Mouse (Mus musculus): ENCODE measurements around the gene Klk5. TPM values are rescaled to one million over a fixed set of nuclear protein-coding genes. Genes with fewer than 3 reads are reported as not detected.

Gene Klk5
- polyA plus RNA-seq, 2 experiments = 0.40 to 2.7 TPM

DNA sequence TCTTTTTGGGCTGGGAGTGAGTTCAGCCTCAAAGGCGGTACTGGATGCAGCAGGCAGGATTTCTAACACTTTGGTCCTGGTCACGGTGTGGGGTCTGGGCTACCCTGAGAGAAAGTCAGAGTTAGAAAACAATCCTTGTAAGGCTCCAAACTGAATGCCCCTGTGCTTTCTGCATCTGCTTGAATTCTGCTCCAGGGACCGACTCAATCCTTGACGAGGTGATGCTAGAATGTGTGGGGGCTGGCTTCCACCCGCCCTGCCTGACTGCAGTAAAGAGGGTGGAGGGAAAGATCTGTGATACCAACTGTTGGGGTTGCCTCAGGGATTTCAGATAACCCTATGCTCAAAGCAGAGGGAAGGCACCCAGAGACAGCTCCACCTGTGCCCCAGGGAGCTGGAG lies 30.8 kb upstream of the Klk5 start, which contains the start of gene Klk7:
TSS of gene Klk7 (plus strand) at position 301 of the 400 bp plus-strand sequence.
- no peaks in the 10 kb centered on the region for H3K9me3 ChIP-seq (ENCODE audit: control insufficient read depth, low read length)
- ATAC-seq (ENCODE audit: low FRiP score, low read depth) = no peak
- no peak within 1 kb of the TSS for H3K4me2 ChIP-seq (replicated peaks; ENCODE audit: low read depth, low read length, severe bottlenecking)
- 37% methylated on average over 5 of the region's 5 CpGs for WGBS
- no peaks in the 10 kb centered on the region for H3K27me3 ChIP-seq (ENCODE audit: control insufficient read depth, insufficient read depth, low read length)
- H3K27ac ChIP-seq (replicated peaks; ENCODE audit: low read depth, low read length) = no peak within 1 kb of the TSS
- no peak within 1 kb of the TSS for H3K9ac ChIP-seq (ENCODE audit: low read depth, low read length, severe bottlenecking)
- no peak within 1 kb of the TSS for H3K4me3 ChIP-seq (replicated peaks; ENCODE audit: low read length)
- no peak for TF ChIP-seq POLR2A (IDR thresholded peaks at IDR 0.05; ENCODE audit: borderline replicate concordance, extremely low read depth, insufficient read depth, insufficient read length)
- no peaks in the 10 kb centered on the region for H3K36me3 ChIP-seq (ENCODE audit: control insufficient read depth, insufficient read depth, low read length)
- no peak for DNase-seq (ENCODE audit: low spot score)
- no peaks in the 10 kb centered on the region for H3K4me1 ChIP-seq (ENCODE audit: control insufficient read depth, insufficient read depth, low read length)

- H3K27me3 ChIP-seq (ENCODE audit: control insufficient read depth, insufficient read depth, low read length) = no peaks in the 10 kb centered on the region
- H3K4me2 ChIP-seq (replicated peaks; ENCODE audit: low read depth, low read length, severe bottlenecking) = no peak overlapping the region
- H3K9me3 ChIP-seq (ENCODE audit: control insufficient read depth, low read length) = no peaks in the 10 kb centered on the region
- DNase-seq (ENCODE audit: low spot score) (no peak), ATAC-seq (ENCODE audit: low FRiP score, low read depth) (no peak)
- H3K27ac ChIP-seq (replicated peaks; ENCODE audit: low read depth, low read length) = no peak overlapping the region
- TF ChIP-seq POLR2A (IDR thresholded peaks at IDR 0.05; ENCODE audit: borderline replicate concordance, extremely low read depth, insufficient read depth, insufficient read length) = no peak
- H3K36me3 ChIP-seq (ENCODE audit: control insufficient read depth, insufficient read depth, low read length) = no peaks in the 10 kb centered on the region
- no peak overlapping the region for H3K9ac ChIP-seq (ENCODE audit: low read depth, low read length, severe bottlenecking)
- no peaks in the 10 kb centered on the region for H3K4me1 ChIP-seq (ENCODE audit: control insufficient read depth, insufficient read depth, low read length)
- 85% methylated on average over 7 of the region's 7 CpGs for WGBS
- H3K4me3 ChIP-seq (replicated peaks; ENCODE audit: low read length) = no peak overlapping the region
These were observed 26.6 kb upstream of the Klk5 start for GRCm38 (mm10) chr7:43815211-43815610.

- no peak for DNase-seq (ENCODE audit: low spot score)
- Histone ChIP-seq H3K27me3 (ENCODE audit: control insufficient read depth, insufficient read depth, low read length) (no peaks in the 10 kb centered on the region), H3K9me3 (ENCODE audit: control insufficient read depth, low read length) (no peaks in the 10 kb centered on the region), H3K4me1 (ENCODE audit: control insufficient read depth, insufficient read depth, low read length) (no peaks in the 10 kb centered on the region), H3K4me2 (replicated peaks; ENCODE audit: low read depth, low read length, severe bottlenecking) (no peak overlapping the region), H3K9ac (ENCODE audit: low read depth, low read length, severe bottlenecking) (no peak overlapping the region), H3K36me3 (ENCODE audit: control insufficient read depth, insufficient read depth, low read length) (no peaks in the 10 kb centered on the region), H3K4me3 (replicated peaks; ENCODE audit: low read length) (no peak overlapping the region), H3K27ac (replicated peaks; ENCODE audit: low read depth, low read length) (no peak overlapping the region)
- TF ChIP-seq POLR2A (IDR thresholded peaks at IDR 0.05; ENCODE audit: borderline replicate concordance, extremely low read depth, insufficient read depth, insufficient read length) = no peak
- no peak for ATAC-seq (ENCODE audit: low FRiP score, low read depth)
These were observed 25.0 kb upstream of the Klk5 start for GRCm38 (mm10) chr7:43816746-43817145.

DNA sequence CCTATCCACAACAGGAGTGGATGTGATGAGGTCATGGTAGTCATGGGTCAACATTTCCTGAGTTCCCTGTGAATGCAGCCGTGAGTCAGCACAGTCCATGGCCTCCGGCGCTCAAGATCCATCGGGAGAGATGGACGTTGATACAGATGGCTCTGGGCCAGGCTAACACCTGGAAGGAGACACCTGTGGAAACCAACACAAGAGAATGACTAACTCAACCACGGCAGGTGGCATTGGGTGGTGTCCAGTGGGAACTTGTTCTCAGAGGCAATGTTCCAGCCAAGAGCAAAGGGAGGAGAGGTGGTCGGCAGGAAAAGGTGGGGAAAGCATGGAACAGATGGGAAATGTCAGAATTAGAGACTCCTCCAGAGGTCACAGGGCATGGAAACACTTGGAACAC lies 20.2 kb upstream of the Klk5 start:
- no peaks in the 10 kb centered on the region for H3K27me3 ChIP-seq (ENCODE audit: control insufficient read depth, insufficient read depth, low read length)
- DNase-seq (ENCODE audit: low spot score) (no peak), ATAC-seq (ENCODE audit: low FRiP score, low read depth) (no peak)
- H3K27ac ChIP-seq (replicated peaks; ENCODE audit: low read depth, low read length) = no peak overlapping the region
- no peaks in the 10 kb centered on the region for H3K4me1 ChIP-seq (ENCODE audit: control insufficient read depth, insufficient read depth, low read length)
- no peak overlapping the region for H3K4me2 ChIP-seq (replicated peaks; ENCODE audit: low read depth, low read length, severe bottlenecking)
- no peak overlapping the region for H3K9ac ChIP-seq (ENCODE audit: low read depth, low read length, severe bottlenecking)
- WGBS = 84% methylated on average over 7 of the region's 7 CpGs
- no peak overlapping the region for H3K4me3 ChIP-seq (replicated peaks; ENCODE audit: low read length)
- H3K9me3 ChIP-seq (ENCODE audit: control insufficient read depth, low read length) = no peaks in the 10 kb centered on the region
- TF ChIP-seq POLR2A (IDR thresholded peaks at IDR 0.05; ENCODE audit: borderline replicate concordance, extremely low read depth, insufficient read depth, insufficient read length) = no peak
- no peaks in the 10 kb centered on the region for H3K36me3 ChIP-seq (ENCODE audit: control insufficient read depth, insufficient read depth, low read length)

DNA sequence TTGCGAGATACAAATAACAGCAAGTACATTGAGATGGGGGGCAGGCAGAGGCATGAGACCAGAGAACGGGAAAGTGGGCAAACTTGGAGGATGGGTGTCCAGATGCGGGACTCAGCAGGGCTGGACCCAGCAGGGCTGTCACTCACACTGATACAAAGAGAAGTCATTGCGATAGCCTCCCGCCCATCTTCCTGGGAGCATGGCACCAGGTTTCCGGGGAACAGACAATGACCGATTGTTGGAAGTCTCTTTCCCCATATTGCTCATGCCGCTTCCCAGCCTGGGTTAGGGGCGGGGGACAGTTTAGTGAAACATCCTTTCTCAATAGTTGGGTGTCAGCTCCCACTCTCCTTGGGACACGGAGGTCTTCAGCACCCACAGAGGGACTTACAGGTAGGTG lies 17.6 kb upstream of the Klk5 start, which contains the start of gene Klk6:
TSS of gene Klk6 (plus strand) at position 301 of the 400 bp plus-strand sequence.
- H3K9me3 ChIP-seq (ENCODE audit: control insufficient read depth, low read length) = no peaks in the 10 kb centered on the region
- H3K4me1 ChIP-seq (ENCODE audit: control insufficient read depth, insufficient read depth, low read length) = no peaks in the 10 kb centered on the region
- H3K9ac ChIP-seq (ENCODE audit: low read depth, low read length, severe bottlenecking) = no peak within 1 kb of the TSS
- TF ChIP-seq POLR2A (IDR thresholded peaks at IDR 0.05; ENCODE audit: borderline replicate concordance, extremely low read depth, insufficient read depth, insufficient read length) = no peak
- ATAC-seq (ENCODE audit: low FRiP score, low read depth) = no peak
- H3K4me2 ChIP-seq (replicated peaks; ENCODE audit: low read depth, low read length, severe bottlenecking) = no peak within 1 kb of the TSS
- no peak within 1 kb of the TSS for H3K4me3 ChIP-seq (replicated peaks; ENCODE audit: low read length)
- H3K36me3 ChIP-seq (ENCODE audit: control insufficient read depth, insufficient read depth, low read length) = no peaks in the 10 kb centered on the region
- H3K27me3 ChIP-seq (ENCODE audit: control insufficient read depth, insufficient read depth, low read length) = no peaks in the 10 kb centered on the region
- no peak for DNase-seq (ENCODE audit: low spot score)
- H3K27ac ChIP-seq (replicated peaks; ENCODE audit: low read depth, low read length) = no peak within 1 kb of the TSS
- WGBS = 92% methylated on average over 10 of the region's 10 CpGs

GRCm38 (mm10) chr7:43826056-43826455 lies 15.7 kb upstream of the Klk5 start:
- no peak overlapping the region for H3K9ac ChIP-seq (ENCODE audit: low read depth, low read length, severe bottlenecking)
- H3K36me3 ChIP-seq (ENCODE audit: control insufficient read depth, insufficient read depth, low read length) = no peaks in the 10 kb centered on the region
- 76% methylated on average over 5 of the region's 5 CpGs for WGBS
- H3K9me3 ChIP-seq (ENCODE audit: control insufficient read depth, low read length) = no peaks in the 10 kb centered on the region
- no peak for TF ChIP-seq POLR2A (IDR thresholded peaks at IDR 0.05; ENCODE audit: borderline replicate concordance, extremely low read depth, insufficient read depth, insufficient read length)
- no peak overlapping the region for H3K4me3 ChIP-seq (replicated peaks; ENCODE audit: low read length)
- ATAC-seq (ENCODE audit: low FRiP score, low read depth) (no peak), DNase-seq (ENCODE audit: low spot score) (no peak)
- H3K27me3 ChIP-seq (ENCODE audit: control insufficient read depth, insufficient read depth, low read length) = no peaks in the 10 kb centered on the region
- H3K4me1 ChIP-seq (ENCODE audit: control insufficient read depth, insufficient read depth, low read length) = no peaks in the 10 kb centered on the region
- H3K27ac ChIP-seq (replicated peaks; ENCODE audit: low read depth, low read length) = no peak overlapping the region
- H3K4me2 ChIP-seq (replicated peaks; ENCODE audit: low read depth, low read length, severe bottlenecking) = no peak overlapping the region
